Mouse (Mus musculus): ENCODE data around the gene Rbmx.

- no peak for TF ChIP-seq CTCF (conservative IDR thresholded peaks at IDR 0.05; ENCODE audit: low read length)
- no peak for TF ChIP-seq NANOG (IDR thresholded peaks at IDR 0.05; ENCODE audit: borderline replicate concordance, low read length)
These were observed 55.9 kb downstream of the Rbmx start for GRCm38 (mm10) chrX:57336958-57337357.

All from E14TG2a.4 (cell line).